16 mouse cellular contexts compared by ENCODE assay signal in the genomic region with DNA sequence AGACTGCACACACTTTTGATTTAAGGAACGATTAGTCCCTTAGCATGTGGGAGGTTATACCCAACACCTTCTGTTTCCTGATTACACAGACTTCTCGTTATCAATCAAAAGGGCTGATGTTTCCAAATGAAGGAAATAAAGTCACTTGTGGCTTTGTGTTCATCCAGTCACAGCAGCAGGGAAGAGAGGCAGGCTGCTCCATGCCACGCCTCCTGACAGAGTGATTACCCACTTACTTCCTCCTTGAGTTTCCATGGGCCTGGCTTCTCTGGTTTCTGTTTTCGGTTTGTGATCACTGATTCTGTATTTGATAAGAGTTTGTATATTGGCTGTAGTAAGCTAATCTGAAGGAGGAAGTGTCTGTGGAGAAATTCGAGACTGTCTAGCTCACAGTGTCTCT. TPM values are rescaled to one million over a fixed set of nuclear protein-coding genes. Genes with fewer than 3 reads are reported as not detected.
DNase-seq lines count a peak whose midpoint lies in the region; ATAC-seq and TF ChIP-seq lines count a peak whose summit lies in the region.
"Had no signal": no experiment of that assay in that cellular context is flagged by ENCODE, and none has a peak within 500 bp of the region (broad histone marks: within the 10 kb centered on the region; RNA-seq: fewer than 3 reads in every experiment).

No protein-coding gene starts in this region.

- H3K27ac ChIP-seq in kidney, adult 2 months (ENCODE audit: insufficient read depth, low read depth, low read length), result no peak overlapping the region
- H3K27ac ChIP-seq in neural tube, embryonic 15.5 days (replicated peaks), result no peak overlapping the region
- H3K27ac ChIP-seq: forebrain, embryonic 13.5 days; liver, embryonic 15.5 days had no signal

- no peak overlapping the region for H3K9ac ChIP-seq in neural tube, embryonic 15.5 days (replicated peaks)
- H3K9ac ChIP-seq: forebrain, embryonic 13.5 days; liver, embryonic 15.5 days had no signal

- H3K27me3 ChIP-seq in kidney, adult 2 months (replicated peaks; ENCODE audit: control insufficient read depth, insufficient read depth, low read length), result no peaks in the 10 kb centered on the region
- no peaks in the 10 kb centered on the region for H3K27me3 ChIP-seq in neural tube, embryonic 15.5 days (replicated peaks)
- H3K27me3 ChIP-seq: forebrain, embryonic 13.5 days; liver, embryonic 15.5 days had no signal

- no peak for TF ChIP-seq POLR2A in kidney, adult 2 months (IDR thresholded peaks at IDR 0.05; ENCODE audit: low read depth, low read length)

- H3K4me3 ChIP-seq in kidney, adult 2 months (ENCODE audit: insufficient read depth, low read depth, low read length), result no peak overlapping the region
- H3K4me3 ChIP-seq in neural tube, embryonic 15.5 days (replicated peaks), result no peak overlapping the region
- H3K4me3 ChIP-seq: forebrain, embryonic 13.5 days; liver, embryonic 15.5 days had no signal

- peak; percentile 93 for ATAC-seq in megakaryocyte progenitor cell, adult 5-6 weeks (replicated peaks; ENCODE audit: poor library complexity)
- no peak for ATAC-seq in erythroid progenitor cell, adult 5-6 weeks (replicated peaks; ENCODE audit: low FRiP score, poor library complexity, severe bottlenecking)
- ATAC-seq in neural tube, embryonic 15.5 days (ENCODE audit: low FRiP score), result no peak
- ATAC-seq: forebrain, embryonic 13.5 days had no signal

- H3K9me3 ChIP-seq in neural tube, embryonic 15.5 days (replicated peaks), result no peaks in the 10 kb centered on the region
- H3K9me3 ChIP-seq: forebrain, embryonic 13.5 days; liver, embryonic 15.5 days had no signal

- TF ChIP-seq CTCF in kidney, adult 2 months (conservative IDR thresholded peaks at IDR 0.05; ENCODE audit: insufficient read depth, insufficient read length, low read depth, low read length), result no peak

- no peaks in the 10 kb centered on the region for H3K4me1 ChIP-seq in kidney, adult 2 months (ENCODE audit: control insufficient read depth, insufficient read depth, low read length)
- H3K4me1 ChIP-seq in neural tube, embryonic 15.5 days, result peaks cover 7% of the 10 kb centered on the region; the same call in 1 of the 2 replicates
- H3K4me1 ChIP-seq: liver, embryonic 15.5 days had no signal

- H3K4me2 ChIP-seq in neural tube, embryonic 15.5 days, result no peak overlapping the region
- H3K4me2 ChIP-seq: forebrain, embryonic 13.5 days; liver, embryonic 15.5 days had no signal

- peak; percentile 21 for DNase-seq in kidney, adult 2 months
- DNase-seq in kidney, adult 11 months, result no peak
- peak; percentile 62 for DNase-seq in A20 (ENCODE audit: low read depth, low spot score)
- peak; percentile 39 for DNase-seq in c-Kit-positive CD71-negative TER-119-negative erythroid progenitor cells, embryonic 14.5 days (ENCODE audit: low read depth)
- DNase-seq in T-cell, adult 2 months (ENCODE audit: low spot score), result no peak
- DNase-seq: adrenal gland, postnatal 25 days; cerebellum, adult 18-20 months; gastrocnemius, postnatal 14 days; kidney, postnatal 4 days; midbrain, embryonic 14.5 days; right cerebral cortex, postnatal 25 days had no signal

- WGBS in kidney, adult 2 months, result 59% methylated on average over 5 of the region's 5 CpGs
- 95% methylated on average over 5 of the region's 5 CpGs for WGBS in neural tube, embryonic 15.5 days

- H3K36me3 ChIP-seq in kidney, adult 2 months (ENCODE audit: control insufficient read depth, insufficient read depth, low read length), result peaks cover 2% of the 10 kb centered on the region; the same call in 1 of the 2 replicates
- H3K36me3 ChIP-seq in neural tube, embryonic 15.5 days, result peaks cover 93% of the 10 kb centered on the region

RNA-seq across cellular contexts. Expression of gene Acp6, which starts 52.6 kb away (rescaled TPM):
- 67.8 and 74.2 TPM in 2 replicates for polyA plus RNA-seq in kidney, adult 2 months (2012; rRNA removed)
- total RNA-seq in megakaryocyte progenitor cell, adult 5-6 weeks (2015), result 33.7 and 39.8 TPM in 2 replicates
- 23.9 and 31.8 TPM in 2 replicates for total RNA-seq in megakaryocyte progenitor cell, adult 5-6 weeks (2017)
- 8.3 and 13.8 TPM in 2 replicates for total RNA-seq in erythroid progenitor cell, adult 5-6 weeks (2015; ENCODE audit: low replicate concordance)
- 7.2 and 9.9 TPM in 2 replicates for total RNA-seq in erythroid progenitor cell, adult 5-6 weeks (2017; ENCODE audit: low replicate concordance)
- polyA plus RNA-seq in neural tube, embryonic 15.5 days (2015; fragmentation: Nextera tagmentation; extraction: Ambion mirVana), result 21.8 and 27.4 TPM in 2 replicates

Comparison
In these comparisons a context has a peak if more than half of its experiments do, and no peak if none do; other contexts are left out.
1. DNase-seq: peak in kidney, adult 2 months (single experiment), A20 (single experiment) and c-Kit-positive CD71-negative TER-119-negative erythroid progenitor cells, embryonic 14.5 days (single experiment); none in kidney, adult 11 months (single experiment) and T-cell, adult 2 months (single experiment).